Mouse (Mus musculus) lung, embryonic 14.5 days (tissue): Measurements from ENCODE around the gene Cdkl2. TPM values are rescaled to one million over a fixed set of nuclear protein-coding genes. Genes with fewer than 3 reads are reported as not detected.

Experiments
- ATAC-seq: fragments of 200-750 bp; cut with Nextera tagmentation; 2 replicates; pipeline ENCODE4 v1.8.0; 2017; ENCODE audit warnings: mild to moderate bottlenecking, moderate TSS enrichment, moderate library complexity; ENCODE audit not compliant: insufficient read depth
- DNase-seq: peaks from one replicate; pipeline ENCODE4 v3.0.0-alpha.2; 2015
- H3K27ac ChIP-seq: fragments of 300-500 bp; sonication (generic); 2 replicates; pipeline ENCODE4 v1.5.1; 2014; ENCODE audit warnings: low read depth, mild to moderate bottlenecking, moderate library complexity
- H3K27me3 ChIP-seq: fragments of 300-500 bp; sonication (generic); 2 replicates; pipeline ENCODE4 v1.6.1; 2014; ENCODE audit warnings: low read length, control low read depth; ENCODE audit not compliant: insufficient read depth
- H3K36me3 ChIP-seq: fragments of 300-500 bp; sonication (generic); 2 replicates; pipeline ENCODE4 v1.6.1; 2014; ENCODE audit warnings: control low read depth; ENCODE audit not compliant: insufficient read depth
- H3K4me1 ChIP-seq: fragments of 300-500 bp; sonication (generic); 2 replicates; pipeline ENCODE4 v1.6.1; 2014; ENCODE audit warnings: antibody characterized with exemption, control low read depth; ENCODE audit not compliant: insufficient read depth
- H3K4me2 ChIP-seq: fragments of 300-500 bp; sonication (generic); 2 replicates; pipeline ENCODE4 v1.6.1; 2014; ENCODE audit warnings: mild to moderate bottlenecking
- H3K4me3 ChIP-seq: fragments of 300-500 bp; sonication (generic); 2 replicates; pipeline ENCODE4 v1.5.1; 2014; ENCODE audit warnings: low read depth, low read length
- H3K9ac ChIP-seq: fragments of 300-500 bp; sonication (generic); 2 replicates; pipeline ENCODE4 v1.6.1; 2014
- H3K9me3 ChIP-seq: fragments of 300-500 bp; sonication (generic); 2 replicates; pipeline ENCODE4 v1.6.1; 2016; ENCODE audit warnings: low read depth, low read length, control low read depth
- CTCF ChIP-seq: IDR thresholded peaks from 2 replicates; pipeline ENCODE4 v1.5.1; 2016; ENCODE audit warnings: antibody characterized with exemption, low read depth
- WGBS: fragments of 180-500 bp; shearing (Covaris S2); extraction: QIAGEN DNeasy Blood & Tissue Kit; methylation state at CpG from one replicate; pipeline ENCODE4 v1.1.7; 2014; 5-methylcytosine and 5-hydroxymethylcytosine counted together
- polyA plus RNA-seq: library from polyadenylated mRNA; unstranded; fragments of >200 nt; fragmentation: Nextera tagmentation; extraction: Ambion mirVana; gene quantifications from 2 replicates; pipeline ENCODE4 v1.2.1, GENCODE M21; 2014

Gene Cdkl2
- polyA plus RNA-seq, 1 experiment from 2014 or later: 1.5 TPM

DNA sequence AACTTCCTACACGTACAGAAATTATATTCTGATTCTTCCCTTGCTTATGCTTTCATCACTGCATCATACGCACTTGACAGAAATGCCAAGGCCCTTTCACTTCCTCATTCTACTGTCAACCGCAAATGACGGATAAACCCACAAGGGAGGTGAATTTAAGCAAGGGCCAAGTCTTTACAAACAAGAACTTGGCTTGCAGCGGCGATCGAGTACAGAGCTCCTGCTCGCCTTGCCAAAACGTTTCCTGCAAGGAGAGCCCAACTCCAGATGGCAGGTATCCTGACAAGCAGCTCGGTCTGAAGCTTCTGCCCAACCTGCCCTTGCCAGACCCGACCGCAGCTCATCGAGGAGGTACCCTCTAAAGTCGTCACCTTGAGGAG is 81.4 kb downstream of the Cdkl2 start:
- ATAC-seq: no peak

DNA sequence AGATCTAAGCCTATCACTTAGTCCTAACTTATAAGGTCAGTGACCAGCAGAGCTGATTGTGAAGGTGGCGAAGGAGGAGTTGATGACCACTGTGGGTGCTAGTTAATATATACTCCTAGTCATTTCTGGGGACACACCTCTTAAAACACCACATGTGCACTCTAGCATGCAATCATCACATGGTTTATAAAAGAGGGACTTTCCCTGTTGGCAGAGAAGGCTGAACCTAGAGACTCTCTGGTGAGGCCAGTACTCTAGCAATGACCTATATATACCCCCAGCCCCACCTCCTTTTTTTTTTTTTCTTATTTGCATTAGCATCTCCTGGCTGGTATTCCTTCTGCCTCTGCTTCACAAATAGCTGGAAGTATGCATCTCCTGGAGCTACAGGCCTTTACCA is 82.3 kb downstream of the Cdkl2 start:
- Histone ChIP-seq H3K27ac (no peak overlapping the region), H3K9ac (peak overlapping the region; percentile 74; the same call in 1 of the 2 replicates)
- 88% methylated on average over 1 of the region's 1 CpGs for WGBS

More for the DNA sequence above, 81.4 kb downstream of the Cdkl2 start:
- H3K9me3 ChIP-seq: no peaks in the 10 kb centered on the region
- H3K4me1 ChIP-seq: peaks cover 7% of the 10 kb centered on the region; the same call in 1 of the 2 replicates
- peak; percentile 65 for DNase-seq
- H3K27me3 ChIP-seq: no peaks in the 10 kb centered on the region
- H3K4me2 ChIP-seq: peak overlapping the region; percentile 76
- peak overlapping the region; percentile 99 for H3K27ac ChIP-seq
- H3K36me3 ChIP-seq: peaks cover 9% of the 10 kb centered on the region
- peak overlapping the region; percentile 80 for H3K4me3 ChIP-seq
- H3K9ac ChIP-seq: peak overlapping the region; percentile 74
- no peak for TF ChIP-seq CTCF
- WGBS: under 1% methylated on average over 14 of the region's 14 CpGs

DNA sequence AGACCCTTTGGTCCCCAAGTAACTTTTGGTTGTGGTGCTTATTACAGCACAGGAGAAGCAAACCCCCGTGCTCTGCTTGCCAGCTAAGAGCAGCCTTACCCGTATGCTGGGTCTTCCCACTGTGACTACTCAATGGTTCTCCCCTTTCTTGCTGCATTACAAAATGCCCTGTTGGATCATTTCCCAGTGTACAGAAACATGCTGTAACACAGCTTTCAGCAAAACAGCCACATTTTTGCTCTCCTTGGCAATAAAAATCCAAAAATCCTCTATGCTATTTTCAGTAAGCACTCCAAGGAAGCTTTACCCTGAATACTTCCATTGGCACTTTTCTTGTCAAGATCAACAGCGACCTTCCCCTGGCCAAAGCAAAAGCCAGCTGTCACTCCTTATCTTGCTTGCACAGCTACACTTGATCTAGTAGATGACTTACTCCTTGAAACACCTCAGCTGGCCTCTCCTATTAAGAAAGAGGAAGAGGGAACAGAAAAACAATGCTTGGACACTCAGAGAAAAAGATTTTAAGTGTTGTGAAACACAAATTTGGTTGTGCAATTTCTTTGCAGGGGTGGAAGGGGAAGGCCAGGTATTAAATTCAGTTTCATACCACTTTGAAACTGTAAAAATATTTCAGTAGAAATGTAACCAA is 83.0 kb downstream of the Cdkl2 start:
- peak overlapping the region; percentile 80 for H3K4me3 ChIP-seq
- ATAC-seq: no peak
- H3K9me3 ChIP-seq: no peaks in the 10 kb centered on the region
- H3K4me1 ChIP-seq: peaks cover 7% of the 10 kb centered on the region; the same call in 1 of the 2 replicates
- H3K4me2 ChIP-seq: peak overlapping the region; percentile 76
- H3K36me3 ChIP-seq: peaks cover 19% of the 10 kb centered on the region
- peak overlapping the region; percentile 60 for H3K27ac ChIP-seq
- no peaks in the 10 kb centered on the region for H3K27me3 ChIP-seq
- peak; percentile 53 for DNase-seq
- no peak for TF ChIP-seq CTCF
- H3K9ac ChIP-seq: peak overlapping the region; percentile 28
- WGBS: 35% methylated on average over 3 of the region's 3 CpGs

More for the DNA sequence above, 82.3 kb downstream of the Cdkl2 start:
- Histone ChIP-seq H3K9me3 (no peaks in the 10 kb centered on the region), H3K4me3 (peak overlapping the region; percentile 80), H3K36me3 (peaks cover 16% of the 10 kb centered on the region), H3K4me2 (peak overlapping the region; percentile 76), H3K4me1 (peaks cover 7% of the 10 kb centered on the region; the same call in 1 of the 2 replicates), H3K27me3 (no peaks in the 10 kb centered on the region)
- no peak for TF ChIP-seq CTCF
- ATAC-seq: no peak
- DNase-seq: no peak

DNA sequence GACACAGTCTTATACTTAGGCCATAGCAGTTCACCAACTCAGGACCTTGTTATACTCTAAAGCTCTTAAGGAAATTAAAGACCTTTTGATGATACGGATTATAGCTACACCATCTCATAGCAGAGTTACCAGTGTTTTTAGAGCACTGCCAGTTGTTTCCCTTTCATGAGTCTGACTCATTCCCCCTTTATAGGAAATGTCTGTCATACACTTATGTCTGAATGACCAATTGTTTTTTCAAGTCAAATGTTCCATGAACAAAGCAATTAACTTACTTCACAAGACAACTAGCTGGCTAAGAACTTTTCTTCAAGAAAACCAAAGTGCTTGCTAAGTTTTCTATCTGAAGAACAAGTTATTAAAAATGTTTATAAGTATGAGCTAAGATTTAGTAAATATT is 83.7 kb downstream of the Cdkl2 start:
- no peak overlapping the region for H3K27ac ChIP-seq
- no peak overlapping the region for H3K4me3 ChIP-seq
- no peaks in the 10 kb centered on the region for H3K27me3 ChIP-seq
- H3K4me1 ChIP-seq: peaks cover 7% of the 10 kb centered on the region; the same call in 1 of the 2 replicates
- H3K4me2 ChIP-seq: peak overlapping the region; percentile 76
- ATAC-seq (no peak), DNase-seq (peak; percentile 8)
- H3K9me3 ChIP-seq: no peaks in the 10 kb centered on the region
- no peak for TF ChIP-seq CTCF
- H3K9ac ChIP-seq: no peak overlapping the region
- 63% methylated on average over 1 of the region's 1 CpGs for WGBS
- peaks cover 24% of the 10 kb centered on the region for H3K36me3 ChIP-seq

DNA sequence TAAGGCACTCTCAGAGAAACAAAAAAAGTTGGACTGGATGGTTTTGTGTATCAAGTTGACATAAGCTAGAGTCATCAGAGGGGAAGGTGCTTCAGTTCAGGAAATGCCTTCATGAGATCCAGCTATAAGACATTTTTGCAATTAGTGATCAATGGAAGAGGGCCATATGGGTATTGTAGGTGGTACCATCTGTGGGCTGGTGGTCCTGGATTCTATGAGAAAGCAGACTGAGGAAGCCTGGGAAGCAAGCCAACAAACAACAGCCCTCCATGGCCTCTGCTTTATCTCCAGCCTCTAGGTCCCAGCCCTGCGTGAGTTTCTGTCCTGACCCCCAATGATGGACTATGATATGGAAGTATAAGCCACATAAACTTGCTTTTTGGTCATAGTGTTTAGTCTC is 84.6 kb downstream of the Cdkl2 start:
- peaks cover 7% of the 10 kb centered on the region; the same call in 1 of the 2 replicates for H3K4me1 ChIP-seq
- H3K36me3 ChIP-seq: peaks cover 31% of the 10 kb centered on the region
- no peak for TF ChIP-seq CTCF
- no peak for DNase-seq
- ATAC-seq: no peak
- H3K4me3 ChIP-seq: no peak overlapping the region
- H3K27me3 ChIP-seq: no peaks in the 10 kb centered on the region
- H3K27ac ChIP-seq: no peak overlapping the region
- no peaks in the 10 kb centered on the region for H3K9me3 ChIP-seq
- no peak overlapping the region for H3K4me2 ChIP-seq
- no peak overlapping the region for H3K9ac ChIP-seq
- WGBS: 74% methylated on average over 1 of the region's 1 CpGs

DNA sequence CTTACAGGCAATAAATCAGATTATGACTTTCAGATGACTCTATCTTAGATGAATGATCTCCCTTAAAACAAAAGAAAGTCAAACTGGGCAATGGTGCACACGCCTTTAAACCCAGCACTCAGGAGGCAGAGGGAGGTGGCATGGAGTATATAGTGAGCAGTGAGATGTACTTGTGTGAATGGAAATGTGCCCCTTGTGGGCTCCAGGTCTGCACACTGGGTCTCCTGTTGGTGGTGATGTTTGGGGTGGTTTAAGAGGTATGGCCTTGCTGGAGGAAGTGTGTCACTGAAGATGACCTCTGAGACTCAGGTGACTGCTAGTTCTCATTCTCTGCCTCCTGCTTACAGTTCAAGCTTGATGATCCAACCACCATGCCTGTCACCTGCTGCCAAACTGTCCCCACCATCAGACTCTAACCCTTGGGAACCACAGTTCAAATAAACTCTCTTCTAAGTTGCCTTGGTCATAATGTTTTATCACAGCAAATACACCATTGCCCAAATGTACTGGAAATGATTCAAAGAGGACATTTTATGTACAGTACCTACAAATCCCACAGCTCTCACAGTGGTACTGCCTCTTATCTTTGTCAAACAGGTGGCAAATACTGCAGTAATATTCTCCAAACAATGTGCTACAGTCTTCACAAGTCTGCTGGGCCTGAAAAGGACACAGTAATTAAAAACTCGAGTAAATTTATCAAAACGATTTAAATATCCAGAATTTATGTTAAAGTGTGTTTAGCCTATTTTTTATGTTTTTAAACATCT is 86.5 kb downstream of the Cdkl2 start:
- H3K4me2 ChIP-seq: no peak overlapping the region
- ATAC-seq (no peak), DNase-seq (no peak)
- peaks cover 47% of the 10 kb centered on the region for H3K36me3 ChIP-seq
- peaks cover 7% of the 10 kb centered on the region; the same call in 1 of the 2 replicates for H3K4me1 ChIP-seq
- no peak overlapping the region for H3K27ac ChIP-seq
- no peaks in the 10 kb centered on the region for H3K9me3 ChIP-seq
- no peak overlapping the region for H3K9ac ChIP-seq
- no peak overlapping the region for H3K4me3 ChIP-seq
- no peak for TF ChIP-seq CTCF
- 87% methylated on average over 3 of the region's 3 CpGs for WGBS
- no peaks in the 10 kb centered on the region for H3K27me3 ChIP-seq

Other genes with a start within 250 kb of the Cdkl2 start
- gene Rchy1, start 80.8 kb downstream of the Cdkl2 start, polyA plus RNA-seq: 48.1 and 49.8 TPM in 2 replicates
- gene Odaph, start 56.4 kb downstream of the Cdkl2 start, polyA plus RNA-seq: not detected in 2 replicates
- 165 and 166 TPM in 2 replicates for gene G3bp2, start 39.8 kb upstream of the Cdkl2 start, polyA plus RNA-seq
- 27.8 and 28.1 TPM in 2 replicates for gene Uso1, start 94.1 kb upstream of the Cdkl2 start, polyA plus RNA-seq
- not detected in 2 replicates for gene U90926, start 171.5 kb upstream of the Cdkl2 start, polyA plus RNA-seq
- gene Ppef2, start 212.4 kb upstream of the Cdkl2 start, polyA plus RNA-seq: 0.14 TPM in 1 of 2 replicates, not detected in the other
- gene Naaa, start 234.3 kb upstream of the Cdkl2 start, polyA plus RNA-seq: 7.3 and 8.3 TPM in 2 replicates